Mouse (Mus musculus): ENCODE results near the gene Catsper1.
A peak's percentile ranks its signal among the peaks of the same experiment; 100 is the strongest.
"Not testable (repeated sequence)": the region's sequence is repeated elsewhere in the genome, so short reads cannot be mapped to it uniquely, and the experiment has no call there.

The Catsper1 gene

GRCm38 (mm10) chr19:5335441-5335840 lies at the start of gene Catsper1:
Gene Catsper1 (plus strand): TSS chr19:5335741.
- DNase-seq, result no peak

- DNase-seq, result peak; percentile 99 to 100
These were observed 40.4 kb upstream of the Catsper1 start, which contains the start of gene Sf3b2 for GRCm38 (mm10) chr19:5294972-5295735. Gene Sf3b2 (minus strand): TSS chr19:5295455.

GRCm38 (mm10) chr19:5295736-5296075 lies 39.8 kb upstream of the Catsper1 start:
- DNase-seq, result no peak

GRCm38 (mm10) chr19:5296630-5297029 lies 38.9 kb upstream of the Catsper1 start:
- no peak for DNase-seq

GRCm38 (mm10) chr19:5297903-5298800 lies 37.4 kb upstream of the Catsper1 start, which contains the start of gene Gal3st3:
Gene Gal3st3 (plus strand): TSS chr19:5298331.
- DNase-seq, result peak; percentile 64 to 67

GRCm38 (mm10) chr19:5300588-5300987 lies 35.0 kb upstream of the Catsper1 start:
- DNase-seq, result no peak

GRCm38 (mm10) chr19:5302455-5302854 lies 33.1 kb upstream of the Catsper1 start:
- peak; percentile 35 to 65 for DNase-seq

- DNase-seq, result peak in 1 of 2 experiments; percentile 30
These were observed 29.3 kb upstream of the Catsper1 start for GRCm38 (mm10) chr19:5306279-5306678.

- DNase-seq, result peak; percentile 38 to 68
These were observed 28.4 kb upstream of the Catsper1 start for GRCm38 (mm10) chr19:5306968-5307734.

GRCm38 (mm10) chr19:5309025-5309424 lies 26.5 kb upstream of the Catsper1 start:
- peak in 1 of 2 experiments; percentile 47 for DNase-seq

- DNase-seq, result no peak
These were observed 22.4 kb upstream of the Catsper1 start for GRCm38 (mm10) chr19:5313189-5313588.

- peak in 1 of 2 experiments; percentile 18 for DNase-seq
These were observed 11.7 kb upstream of the Catsper1 start for GRCm38 (mm10) chr19:5323801-5324200.

GRCm38 (mm10) chr19:5327970-5328369 lies 7.6 kb upstream of the Catsper1 start:
- DNase-seq, result no peak

- DNase-seq, result no peak
These were observed 800 bp upstream of the Catsper1 start for GRCm38 (mm10) chr19:5334741-5335140.

- DNase-seq, result peak; percentile 81 to 88
These were observed 2.4 kb downstream of the Catsper1 start for GRCm38 (mm10) chr19:5337975-5338374.

GRCm38 (mm10) chr19:5341360-5341759 lies 5.8 kb downstream of the Catsper1 start:
- no peak for DNase-seq

- no peak for DNase-seq
These were observed 10.0 kb downstream of the Catsper1 start for GRCm38 (mm10) chr19:5345297-5346131.

- DNase-seq, result no peak
These were observed 12.5 kb downstream of the Catsper1 start for GRCm38 (mm10) chr19:5348064-5348463.

GRCm38 (mm10) chr19:5348526-5349501 lies 13.3 kb downstream of the Catsper1 start:
- peak; percentile 59 to 61 for DNase-seq

GRCm38 (mm10) chr19:5349502-5349873 lies 13.9 kb downstream of the Catsper1 start, which contains the start of gene Cst6:
Gene Cst6 (minus strand): TSS chr19:5349574.
- DNase-seq, result not testable (repeated sequence)
